In genomic region chr12:81642361-81643082, GRCm38 (mm10) we compare ENCODE assay signal across 16 mouse cellular contexts. TPM values are rescaled to one million over a fixed set of nuclear protein-coding genes. Genes with fewer than 3 reads are reported as not detected.
DNase-seq lines count a peak whose midpoint lies in the region; ATAC-seq and TF ChIP-seq lines count a peak whose summit lies in the region.
"Had no signal": no experiment of that assay in that cellular context is flagged by ENCODE, and none has a peak within 500 bp of the region (broad histone marks: within the 10 kb centered on the region; RNA-seq: fewer than 3 reads in every experiment).

No protein-coding gene starts in this region.

- no peak for TF ChIP-seq CTCF in lung, postnatal 0 days (IDR thresholded peaks at IDR 0.05)

- H3K27ac ChIP-seq in neural tube, embryonic 13.5 days (replicated peaks) = no peak overlapping the region
- H3K27ac ChIP-seq in hindbrain, embryonic 15.5 days (replicated peaks) = no peak overlapping the region
- H3K27ac ChIP-seq in lung, postnatal 0 days (ENCODE audit: low read length) = no peak overlapping the region
- H3K27ac ChIP-seq: embryonic facial prominence, embryonic 12.5 days; heart, embryonic 10.5 days; kidney, postnatal 0 days; liver, embryonic 12.5 days had no signal

- H3K9ac ChIP-seq in neural tube, embryonic 13.5 days = no peak overlapping the region
- no peak overlapping the region for H3K9ac ChIP-seq in hindbrain, embryonic 15.5 days
- no peak overlapping the region for H3K9ac ChIP-seq in lung, postnatal 0 days (replicated peaks; ENCODE audit: low read depth)
- H3K9ac ChIP-seq: embryonic facial prominence, embryonic 12.5 days; liver, embryonic 12.5 days had no signal

- no peak overlapping the region for H3K4me3 ChIP-seq in neural tube, embryonic 13.5 days
- no peak overlapping the region for H3K4me3 ChIP-seq in hindbrain, embryonic 15.5 days
- H3K4me3 ChIP-seq in lung, postnatal 0 days (ENCODE audit: low read depth, low read length) = no peak overlapping the region
- H3K4me3 ChIP-seq: embryonic facial prominence, embryonic 12.5 days; heart, embryonic 10.5 days; liver, embryonic 12.5 days had no signal

- peaks cover 5% of the 10 kb centered on the region for H3K36me3 ChIP-seq in neural tube, embryonic 13.5 days
- H3K36me3 ChIP-seq in hindbrain, embryonic 15.5 days = no peaks in the 10 kb centered on the region
- H3K36me3 ChIP-seq in lung, postnatal 0 days (ENCODE audit: insufficient read depth, low read length) = no peaks in the 10 kb centered on the region
- H3K36me3 ChIP-seq: embryonic facial prominence, embryonic 12.5 days; heart, embryonic 10.5 days; liver, embryonic 12.5 days had no signal

- DNase-seq in embryo, embryonic 10.5 days (ENCODE audit: low spot score) = peak; percentile 17
- DNase-seq in embryo, embryonic 11 days = no peak
- no peak for DNase-seq in neural tube, embryonic 10.5 days (ENCODE audit: extremely low spot score, low spot score)
- no peak for DNase-seq in adrenal gland, adult (ENCODE audit: inconsistent age in 2 of 2, low spot score in 1 of 2)
- no peak for DNase-seq in lung, postnatal 0 days (ENCODE audit: low spot score)
- no peak for DNase-seq in B cell, adult 2 months
- DNase-seq: adrenal gland, adult 8-10 months; cerebellum, adult 11 months; lung, postnatal 36 days; thymus, adult 2 months had no signal

- 35% methylated on average over 11 of the region's 11 CpGs for WGBS in neural tube, embryonic 13.5 days
- 15% methylated on average over 11 of the region's 11 CpGs for WGBS in hindbrain, embryonic 15.5 days
- WGBS in lung, postnatal 0 days = 69% methylated on average over 11 of the region's 11 CpGs

- H3K9me3 ChIP-seq in neural tube, embryonic 13.5 days = no peaks in the 10 kb centered on the region
- H3K9me3 ChIP-seq in hindbrain, embryonic 15.5 days = no peaks in the 10 kb centered on the region
- H3K9me3 ChIP-seq in lung, postnatal 0 days (ENCODE audit: low read length) = no peaks in the 10 kb centered on the region
- H3K9me3 ChIP-seq: embryonic facial prominence, embryonic 12.5 days; heart, embryonic 10.5 days; liver, embryonic 12.5 days had no signal

- H3K4me1 ChIP-seq in neural tube, embryonic 13.5 days (replicated peaks) = peaks cover 10% of the 10 kb centered on the region
- H3K4me1 ChIP-seq in hindbrain, embryonic 15.5 days (replicated peaks) = no peaks in the 10 kb centered on the region; the same call in 1 of the 2 replicates
- H3K4me1 ChIP-seq in lung, postnatal 0 days (ENCODE audit: insufficient read depth, low read depth, low read length) = no peaks in the 10 kb centered on the region
- H3K4me1 ChIP-seq: embryonic facial prominence, embryonic 12.5 days; heart, embryonic 10.5 days; liver, embryonic 12.5 days had no signal

- no peak overlapping the region for H3K4me2 ChIP-seq in neural tube, embryonic 13.5 days
- H3K4me2 ChIP-seq in hindbrain, embryonic 15.5 days = peak overlapping the region; percentile 16
- H3K4me2 ChIP-seq in lung, postnatal 0 days (replicated peaks; ENCODE audit: low read depth, low read length) = no peak overlapping the region
- H3K4me2 ChIP-seq: embryonic facial prominence, embryonic 12.5 days; liver, embryonic 12.5 days had no signal

- no peaks in the 10 kb centered on the region for H3K27me3 ChIP-seq in neural tube, embryonic 13.5 days
- no peaks in the 10 kb centered on the region for H3K27me3 ChIP-seq in hindbrain, embryonic 15.5 days
- H3K27me3 ChIP-seq in lung, postnatal 0 days (replicated peaks; ENCODE audit: insufficient read depth, low read length) = no peaks in the 10 kb centered on the region
- H3K27me3 ChIP-seq: embryonic facial prominence, embryonic 12.5 days had no signal

- peak; percentile 80; the same call in 1 of the 2 replicates for ATAC-seq in neural tube, embryonic 13.5 days (ENCODE audit: low read depth)
- peak; percentile 77 for ATAC-seq in hindbrain, embryonic 15.5 days (ENCODE audit: low FRiP score, low read depth)
- ATAC-seq in lung, postnatal 0 days = no peak
- ATAC-seq: liver, embryonic 12.5 days had no signal

- no peak for TF ChIP-seq EP300 in lung, postnatal 0 days (IDR thresholded peaks at IDR 0.05)

RNA-seq across cellular contexts. Expression of gene Ttc9, which starts 11.5 kb away (rescaled TPM):
- polyA plus RNA-seq in neural tube, embryonic 13.5 days (2015; fragmentation: Nextera tagmentation; extraction: Ambion mirVana) = 12.6 and 14.2 TPM in 2 replicates
- 18.4 and 20.6 TPM in 2 replicates for polyA plus RNA-seq in hindbrain, embryonic 15.5 days (2015; fragmentation: Nextera tagmentation; extraction: Ambion mirVana)
- polyA plus RNA-seq in lung, postnatal 0 days (2015; fragmentation: Nextera tagmentation; extraction: Ambion mirVana) = 13.0 and 17.7 TPM in 2 replicates

RNA-seq across cellular contexts. Expression of gene Med6, which starts 47.7 kb away (rescaled TPM):
- 56.1 and 59.3 TPM in 2 replicates for polyA plus RNA-seq in neural tube, embryonic 13.5 days (2015; fragmentation: Nextera tagmentation; extraction: Ambion mirVana)
- 39.4 and 42.4 TPM in 2 replicates for polyA plus RNA-seq in hindbrain, embryonic 15.5 days (2015; fragmentation: Nextera tagmentation; extraction: Ambion mirVana)
- 40.4 and 42.7 TPM in 2 replicates for polyA plus RNA-seq in lung, postnatal 0 days (2015; fragmentation: Nextera tagmentation; extraction: Ambion mirVana)
